Mouse (Mus musculus) G1E (cell line): Measurements from ENCODE around the gene Usp33.

Source experiments
- CTCF ChIP-seq: IDR thresholded peaks from 2 replicates; pipeline ENCODE4 v1.5.1; 2012; ENCODE audit warnings: low read depth, low read length, inconsistent platforms, mixed read lengths
- GATA1 ChIP-seq: IDR thresholded peaks from 2 replicates; pipeline ENCODE4 v1.6.1; 2012; ENCODE audit warnings: borderline replicate concordance, low read length, inconsistent platforms, mixed read lengths
- GATA2 ChIP-seq: IDR thresholded peaks from 2 replicates; pipeline ENCODE4 v1.6.1; 2012; ENCODE audit warnings: low read depth, low read length, inconsistent platforms, borderline replicate concordance
- POLR2AphosphoS5 ChIP-seq: IDR thresholded peaks from 2 replicates; pipeline ENCODE4 v1.6.1; 2012; ENCODE audit warnings: low read depth, low read length, inconsistent platforms; ENCODE audit not compliant: insufficient replicate concordance
- TAL1 ChIP-seq: conservative IDR thresholded peaks from 2 replicates; pipeline ENCODE4 v1.6.1; 2012; ENCODE audit warnings: low read depth, low read length, inconsistent platforms, mixed read lengths

GRCm38 (mm10) chr3:152400441-152400840, 54.2 kb downstream of the Usp33 start:
- no peak for TF ChIP-seq CTCF
- TF ChIP-seq TAL1 = no peak
- TF ChIP-seq POLR2AphosphoS5 = no peak
- TF ChIP-seq GATA1 = no peak
- TF ChIP-seq GATA2 = no peak
